Mouse (Mus musculus): ENCODE measurements at regions not wholly inside any gene's neighbourhood (a gene's known extent, or its start where the extent isn't known, plus 50 kb on each side); places are given as distances from the start of the nearest gene placed in this dataset.

GRCm38 (mm10) chr12:73465975-73466374 is 80.2 kb downstream of the Tmem30b start:
- Histone ChIP-seq H3K27me3 (ENCODE audit: control insufficient read depth in 1 of 2, insufficient read depth in 2 of 2, low read length in 2 of 2) (peaks cover 2 to 22% of the 10 kb centered on the region in 2 experiments; a peak in 3 of 4 replicates), H3K79me2 (ENCODE audit: control insufficient read depth, insufficient read depth, low read length, poor library complexity) (no peaks in the 10 kb centered on the region), H3K4me1 (ENCODE audit: control insufficient read depth in 1 of 2, insufficient read depth in 2 of 2, low read length in 2 of 2) (no peaks in the 10 kb centered on the region), H3K27ac (ENCODE audit: control insufficient read depth, low read depth, low read length) (no peak overlapping the region), H3K9me3 (replicated peaks; ENCODE audit: insufficient read depth, low read length) (no peaks in the 10 kb centered on the region), H3K9ac (ENCODE audit: control insufficient read depth, low read depth, low read length, poor library complexity, severe bottlenecking) (no peak overlapping the region), H3K36me3 (ENCODE audit: control insufficient read depth in 1 of 2, insufficient read depth in 2 of 2, low read length in 2 of 2) (no peaks in the 10 kb centered on the region), H3K4me3 (ENCODE audit: control insufficient read depth in 1 of 2, insufficient read depth in 1 of 2, low read depth in 2 of 2, low read length in 2 of 2) (no peak overlapping the region)
- no peak for DNase-seq (ENCODE audit: low read depth, low spot score)
- no peak for TF ChIP-seq ZC3H11A (IDR thresholded peaks at IDR 0.05; ENCODE audit: low read depth, low read length)
- no peak for TF ChIP-seq MYC (IDR thresholded peaks at IDR 0.05; ENCODE audit: low read depth, low read length)
- no peak for TF ChIP-seq ELF1 (IDR thresholded peaks at IDR 0.05; ENCODE audit: low read depth, low read length)
- TF ChIP-seq E2F4 (IDR thresholded peaks at IDR 0.05; ENCODE audit: borderline replicate concordance, low read depth, low read length): no peak

GRCm38 (mm10) chr12:73464311-73464710 is 81.9 kb downstream of the Tmem30b start:
- no peak overlapping the region for H3K9ac ChIP-seq (ENCODE audit: control insufficient read depth, low read depth, low read length, poor library complexity, severe bottlenecking)
- H3K36me3 ChIP-seq (ENCODE audit: control insufficient read depth in 1 of 2, insufficient read depth in 2 of 2, low read length in 2 of 2): no peaks in the 10 kb centered on the region
- H3K4me1 ChIP-seq (ENCODE audit: control insufficient read depth in 1 of 2, insufficient read depth in 2 of 2, low read length in 2 of 2): no peaks in the 10 kb centered on the region
- H3K4me3 ChIP-seq (ENCODE audit: control insufficient read depth in 1 of 2, insufficient read depth in 1 of 2, low read depth in 2 of 2, low read length in 2 of 2): no peak overlapping the region
- DNase-seq (ENCODE audit: low read depth, low spot score): no peak
- no peak overlapping the region for H3K27ac ChIP-seq (ENCODE audit: control insufficient read depth, low read depth, low read length)
- H3K27me3 ChIP-seq (ENCODE audit: control insufficient read depth in 1 of 2, insufficient read depth in 2 of 2, low read length in 2 of 2): peaks cover 2 to 22% of the 10 kb centered on the region in 2 experiments; a peak in 3 of 4 replicates
- H3K79me2 ChIP-seq (ENCODE audit: control insufficient read depth, insufficient read depth, low read length, poor library complexity): no peaks in the 10 kb centered on the region
- TF ChIP-seq MAFK (IDR thresholded peaks at IDR 0.05; ENCODE audit: borderline replicate concordance, low read depth, low read length) (no peak), BHLHE40 (IDR thresholded peaks at IDR 0.05; ENCODE audit: borderline replicate concordance, low read depth, low read length) (no peak), CHD1 (IDR thresholded peaks at IDR 0.05; ENCODE audit: low read depth, low read length) (no peak), TCF12 (IDR thresholded peaks at IDR 0.05; ENCODE audit: low read depth, low read length) (no peak), NRF1 (IDR thresholded peaks at IDR 0.05; ENCODE audit: insufficient read depth, low read depth, low read length, poor library complexity, severe bottlenecking) (no peak), MYC (IDR thresholded peaks at IDR 0.05; ENCODE audit: low read depth, low read length) (no peak), POLR2AphosphoS2 (IDR thresholded peaks at IDR 0.05; ENCODE audit: low read length) (no peak), ZMIZ1 (IDR thresholded peaks at IDR 0.05; ENCODE audit: low read depth, low read length) (no peak), GATA1 (IDR thresholded peaks at IDR 0.05; ENCODE audit: low read depth, low read length) (no peak), SMC3 (IDR thresholded peaks at IDR 0.05; ENCODE audit: low read depth, low read length) (no peak), E2F4 (IDR thresholded peaks at IDR 0.05; ENCODE audit: borderline replicate concordance, low read depth, low read length) (no peak)
- H3K9me3 ChIP-seq (replicated peaks; ENCODE audit: insufficient read depth, low read length): no peaks in the 10 kb centered on the region

GRCm38 (mm10) chr12:73462091-73462490 is 84.1 kb downstream of the Tmem30b start:
- Histone ChIP-seq H3K4me3 (ENCODE audit: control insufficient read depth in 1 of 2, insufficient read depth in 1 of 2, low read depth in 2 of 2, low read length in 2 of 2) (no peak overlapping the region), H3K4me1 (ENCODE audit: control insufficient read depth in 1 of 2, insufficient read depth in 2 of 2, low read length in 2 of 2) (no peaks in the 10 kb centered on the region), H3K79me2 (ENCODE audit: control insufficient read depth, insufficient read depth, low read length, poor library complexity) (no peaks in the 10 kb centered on the region), H3K36me3 (ENCODE audit: control insufficient read depth in 1 of 2, insufficient read depth in 2 of 2, low read length in 2 of 2) (no peaks in the 10 kb centered on the region), H3K9ac (ENCODE audit: control insufficient read depth, low read depth, low read length, poor library complexity, severe bottlenecking) (no peak overlapping the region), H3K27me3 (ENCODE audit: control insufficient read depth in 1 of 2, insufficient read depth in 2 of 2, low read length in 2 of 2) (peaks cover 2 to 16% of the 10 kb centered on the region in 2 experiments; a peak in 3 of 4 replicates), H3K27ac (ENCODE audit: control insufficient read depth, low read depth, low read length) (no peak overlapping the region), H3K9me3 (replicated peaks; ENCODE audit: insufficient read depth, low read length) (no peaks in the 10 kb centered on the region)
- DNase-seq (ENCODE audit: low read depth, low spot score): no peak
- TF ChIP-seq USF2 (IDR thresholded peaks at IDR 0.05; ENCODE audit: borderline replicate concordance in 1 of 2, insufficient read depth in 1 of 2, low read depth in 1 of 2, low read length in 2 of 2): no peak
- TF ChIP-seq RAD21 (IDR thresholded peaks at IDR 0.05; ENCODE audit: low read depth, low read length): no peak
- TF ChIP-seq CHD2 (IDR thresholded peaks at IDR 0.05; ENCODE audit: low read length): no peak
- TF ChIP-seq TCF12 (IDR thresholded peaks at IDR 0.05; ENCODE audit: low read depth, low read length): no peak
- TF ChIP-seq ZMIZ1 (IDR thresholded peaks at IDR 0.05; ENCODE audit: low read depth, low read length): no peak
- no peak for TF ChIP-seq MXI1 (IDR thresholded peaks at IDR 0.05; ENCODE audit: low read depth, low read length)
- TF ChIP-seq POLR2AphosphoS2 (IDR thresholded peaks at IDR 0.05; ENCODE audit: low read length): no peak
- no peak for TF ChIP-seq TAL1 (IDR thresholded peaks at IDR 0.05; ENCODE audit: low read length)
- TF ChIP-seq CHD1 (IDR thresholded peaks at IDR 0.05; ENCODE audit: low read depth, low read length): no peak
- TF ChIP-seq BHLHE40 (IDR thresholded peaks at IDR 0.05; ENCODE audit: borderline replicate concordance, low read depth, low read length): no peak
- no peak for TF ChIP-seq MYC (IDR thresholded peaks at IDR 0.05; ENCODE audit: low read depth, low read length)
- no peak for TF ChIP-seq SMC3 (IDR thresholded peaks at IDR 0.05; ENCODE audit: low read depth, low read length)
- no peak for TF ChIP-seq ETS1 (IDR thresholded peaks at IDR 0.05; ENCODE audit: low read depth, low read length)
- no peak for TF ChIP-seq CTCF (IDR thresholded peaks at IDR 0.05 in 2 of 3, conservative IDR thresholded peaks at IDR 0.05 in 1 of 3; ENCODE audit: control insufficient read depth in 1 of 3, insufficient read depth in 1 of 3, low read depth in 2 of 3, low read length in 3 of 3, poor library complexity in 1 of 3, severe bottlenecking in 1 of 3)
- TF ChIP-seq MYB (IDR thresholded peaks at IDR 0.05; ENCODE audit: low read depth, low read length): no peak
- no peak for TF ChIP-seq MAZ (IDR thresholded peaks at IDR 0.05; ENCODE audit: low read depth, low read length)
- TF ChIP-seq EP300 (IDR thresholded peaks at IDR 0.05; ENCODE audit: low read depth in 1 of 2, low read length in 2 of 2): no peak
- TF ChIP-seq MEF2A (IDR thresholded peaks at IDR 0.05; ENCODE audit: extremely low read depth, insufficient replicate concordance, low read depth, low read length, poor library complexity, severe bottlenecking): no peak

Data from MEL (cell line).